Mouse (Mus musculus) ES-E14 (cell line): ENCODE results near the gene Noxo1. TPM values are rescaled to one million over a fixed set of nuclear protein-coding genes. Genes with fewer than 3 reads are reported as not detected.
"Not testable (repeated sequence)": the region's sequence is repeated elsewhere in the genome, so short reads cannot be mapped to it uniquely, and the experiment has no call there.

Experiments
- DNase-seq: peaks from one replicate; pipeline ENCODE4 v3.0.0-alpha.2; 2013; ENCODE audit warnings: low read depth, low spot score
- H3K27ac ChIP-seq: 2 replicates; pipeline ENCODE4 v1.5.1; 2012; ENCODE audit warnings: low read depth, mild to moderate bottlenecking, low read length, moderate library complexity, mixed read lengths; ENCODE audit not compliant: poor library complexity, insufficient read depth, severe bottlenecking
- H3K36me3 ChIP-seq: 2 replicates; pipeline ENCODE4 v1.6.1; 2012; ENCODE audit warnings: mild to moderate bottlenecking, low read length, moderate library complexity, mixed read lengths; ENCODE audit not compliant: control insufficient read depth, poor library complexity, insufficient read depth, severe bottlenecking
- H3K4me1 ChIP-seq, 2 experiments: fragments of 150-350 bp in 1 of 2; sonication (generic) in 1 of 2; 2 replicates each; pipeline ENCODE4 v1.6.1; 2012; ENCODE audit warnings: low read length in 2 of 2, mild to moderate bottlenecking in 1 of 2, mixed read lengths in 1 of 2; ENCODE audit not compliant: control insufficient read depth in 2 of 2, insufficient read depth in 2 of 2, poor library complexity in 1 of 2
- H3K4me3 ChIP-seq, 2 experiments: fragments of 150-350 bp in 1 of 2; sonication (generic) in 1 of 2; 2 replicates each; pipeline ENCODE4 v1.5.1; 2012; ENCODE audit warnings: low read length in 2 of 2, low read depth in 1 of 2, mild to moderate bottlenecking in 1 of 2, mixed read lengths in 1 of 2; ENCODE audit not compliant: insufficient read depth in 1 of 2, poor library complexity in 1 of 2, severe bottlenecking in 1 of 2
- H3K9ac ChIP-seq: 2 replicates; pipeline ENCODE4 v1.6.1; 2012; ENCODE audit warnings: low read depth, mild to moderate bottlenecking, low read length, mixed read lengths; ENCODE audit not compliant: poor library complexity, insufficient read depth, severe bottlenecking
- H3K9me3 ChIP-seq: fragments of 150-350 bp; sonication (generic); 2 replicates; pipeline ENCODE4 v1.6.1; 2012; ENCODE audit warnings: low read depth, mild to moderate bottlenecking, low read length; ENCODE audit not compliant: control insufficient read depth, insufficient read depth
- CHD2 ChIP-seq: IDR thresholded peaks from 2 replicates; pipeline ENCODE4 v1.6.1; 2014; ENCODE audit warnings: mild to moderate bottlenecking, low read depth, low read length, inconsistent platforms
- HCFC1 ChIP-seq: IDR thresholded peaks from 2 replicates; pipeline ENCODE4 v1.6.1; 2012; ENCODE audit warnings: low read length, inconsistent platforms, borderline replicate concordance; ENCODE audit not compliant: insufficient read depth
- MAFK ChIP-seq: IDR thresholded peaks from 2 replicates; pipeline ENCODE4 v1.6.1; 2014; ENCODE audit warnings: mild to moderate bottlenecking, low read depth, low read length, inconsistent platforms; ENCODE audit not compliant: insufficient read depth
- ZC3H11A ChIP-seq: IDR thresholded peaks from 2 replicates; pipeline ENCODE4 v1.6.1; 2012; ENCODE audit warnings: low read depth, mild to moderate bottlenecking, inconsistent platforms, low read length, borderline replicate concordance
- ZNF384 ChIP-seq: IDR thresholded peaks from 2 replicates; pipeline ENCODE4 v1.6.1; 2012; ENCODE audit warnings: low read depth, low read length, inconsistent platforms
- in situ Hi-C, 2 experiments: fragments of 600-800 bp; cut with MboI; formaldehyde crosslinking; loops; one replicate each; pipeline ENCODE4 v1.15.1; 2025; ENCODE audit warnings: low sequenced_read_pairs in 2 of 2, inconsistent platforms in 1 of 2; ENCODE audit not compliant: unreplicated experiment in 2 of 2
- total RNA-seq: library from RNA; depleted of rRNA; stranded (reverse); fragments of 300-350 nt; gene quantifications from 2 replicates; pipeline ENCODE4 v1.2.3, GENCODE M21; 2012

The Noxo1 gene
- total RNA-seq, 1 experiment, result 2.9 TPM

GRCm38 (mm10) chr17:24653967-24654710 lies 41.9 kb upstream of the Noxo1 start:
- no peak for DNase-seq
- no peaks in the 10 kb centered on the region for H3K9me3 ChIP-seq
- no peak overlapping the region for H3K4me3 ChIP-seq
- in situ Hi-C loops, result no loop called here
- no peaks in the 10 kb centered on the region for H3K36me3 ChIP-seq
- H3K4me1 ChIP-seq, result peaks cover 6 to 12% of the 10 kb centered on the region in 2 experiments; a peak in 3 of 4 replicates
- H3K27ac ChIP-seq, result no peak overlapping the region
- no peak for TF ChIP-seq CHD2
- no peak for TF ChIP-seq HCFC1
- no peak for TF ChIP-seq ZC3H11A
- TF ChIP-seq MAFK, result no peak
- H3K9ac ChIP-seq, result no peak overlapping the region

GRCm38 (mm10) chr17:24654969-24655368 lies 41.1 kb upstream of the Noxo1 start:
- H3K4me1 ChIP-seq, result peaks cover 3 to 9% of the 10 kb centered on the region in 2 experiments; a peak in 2 of 4 replicates
- H3K27ac ChIP-seq, result no peak overlapping the region
- TF ChIP-seq CHD2 (no peak), MAFK (no peak), HCFC1 (no peak), ZNF384 (no peak), ZC3H11A (no peak)
- in situ Hi-C loops, result no loop called here
- no peak for DNase-seq
- no peak overlapping the region for H3K4me3 ChIP-seq
- H3K36me3 ChIP-seq, result no peaks in the 10 kb centered on the region
- H3K9ac ChIP-seq, result no peak overlapping the region
- no peaks in the 10 kb centered on the region for H3K9me3 ChIP-seq

GRCm38 (mm10) chr17:24658017-24658758 lies 37.8 kb upstream of the Noxo1 start, which contains the start of gene Npw:
Gene Npw (minus strand): TSS chr17:24658457.
- DNase-seq, result no peak
- H3K9me3 ChIP-seq, result no peaks in the 10 kb centered on the region
- in situ Hi-C loops, result no loop called here
- peak within 1 kb of the TSS; percentile 48 for H3K9ac ChIP-seq
- no peaks in the 10 kb centered on the region for H3K36me3 ChIP-seq
- no peak within 1 kb of the TSS for H3K27ac ChIP-seq
- peaks cover 0 to 9% of the 10 kb centered on the region in 2 experiments; a peak in 2 of 4 replicates for H3K4me1 ChIP-seq
- H3K4me3 ChIP-seq, result peak within 1 kb of the TSS; percentile 70 to 72
- TF ChIP-seq ZNF384, result no peak
- TF ChIP-seq CHD2, result no peak
- no peak for TF ChIP-seq HCFC1
- TF ChIP-seq MAFK, result no peak
- TF ChIP-seq ZC3H11A, result no peak

- peaks cover 7 to 12% of the 10 kb centered on the region in 2 experiments; a peak in 3 of 4 replicates for H3K4me1 ChIP-seq
- H3K4me3 ChIP-seq, DNase-seq, H3K9ac ChIP-seq, in situ Hi-C loops, H3K9me3 ChIP-seq, H3K36me3 ChIP-seq, H3K27ac ChIP-seq: not testable (repeated sequence)
These were observed 29.0 kb upstream of the Noxo1 start for GRCm38 (mm10) chr17:24667011-24667410.
